Mouse (Mus musculus) liver, embryonic 14.5 days (tissue): ENCODE measurements around the gene Sars2. TPM values are rescaled to one million over a fixed set of nuclear protein-coding genes. Genes with fewer than 3 reads are reported as not detected.

Source experiments
- ATAC-seq: fragments of 200-750 bp; cut with Nextera tagmentation; 2 replicates; pipeline ENCODE4 v1.8.0; 2017; ENCODE audit warnings: moderate number of reproducible peaks, mild to moderate bottlenecking, moderate library complexity; ENCODE audit not compliant: insufficient read depth
- DNase-seq, 3 experiments: peaks; one replicate each; pipeline ENCODE4 v3.0.0-alpha.2; 2012 to 2013; ENCODE audit warnings: low read depth in 3 of 3, low spot score in 3 of 3
- H3K27ac ChIP-seq: fragments of 300-500 bp; sonication (generic); 2 replicates; pipeline ENCODE4 v1.5.1; 2014; ENCODE audit warnings: moderate library complexity, mild to moderate bottlenecking, control low read depth, inconsistent platforms
- H3K27me3 ChIP-seq: fragments of 300-500 bp; sonication (generic); 2 replicates; pipeline ENCODE4 v1.6.1; 2014; ENCODE audit warnings: mild to moderate bottlenecking, low read length, moderate library complexity; ENCODE audit not compliant: control insufficient read depth, insufficient read depth
- H3K36me3 ChIP-seq: fragments of 300-500 bp; sonication (generic); replicated peaks from 2 replicates; pipeline ENCODE4 v1.6.1; 2014; ENCODE audit warnings: low read depth; ENCODE audit not compliant: control insufficient read depth, insufficient read depth
- H3K4me1 ChIP-seq, 2 experiments: fragments of 200-500 bp in 1 of 2; fragments of 300-500 bp in 1 of 2; sonication (generic) in 1 of 2; replicated peaks; 2 replicates each; pipeline ENCODE4 v1.6.1; 2012 to 2014; ENCODE audit warnings: antibody characterized with exemption in 1 of 2, inconsistent platforms in 1 of 2, low read length in 1 of 2; ENCODE audit not compliant: control insufficient read depth in 2 of 2, insufficient read depth in 2 of 2
- H3K4me2 ChIP-seq: fragments of 300-500 bp; sonication (generic); 2 replicates; pipeline ENCODE4 v1.6.1; 2014; ENCODE audit warnings: low read depth, mild to moderate bottlenecking, control low read depth, moderate library complexity
- H3K4me3 ChIP-seq, 2 experiments: fragments of 200-500 bp in 1 of 2; fragments of 300-500 bp in 1 of 2; sonication (generic) in 1 of 2; 2 replicates each; pipeline ENCODE4 v1.5.1; 2012 to 2014; ENCODE audit warnings: low read depth in 2 of 2, low read length in 2 of 2, mild to moderate bottlenecking in 2 of 2, control low read depth in 1 of 2, inconsistent platforms in 1 of 2, moderate library complexity in 1 of 2; ENCODE audit not compliant: insufficient read depth in 1 of 2
- H3K9ac ChIP-seq: fragments of 300-500 bp; sonication (generic); replicated peaks from 2 replicates; pipeline ENCODE4 v1.6.1; 2014; ENCODE audit warnings: mild to moderate bottlenecking, control low read depth, moderate library complexity
- H3K9me3 ChIP-seq: fragments of 300-500 bp; sonication (generic); 2 replicates; pipeline ENCODE4 v1.6.1; 2016; ENCODE audit warnings: low read length, mixed read lengths; ENCODE audit not compliant: control insufficient read depth
- CTCF ChIP-seq: IDR thresholded peaks from 2 replicates; pipeline ENCODE4 v1.5.1; 2016; ENCODE audit warnings: antibody characterized with exemption, low read depth, control low read depth
- EP300 ChIP-seq: IDR thresholded peaks from 2 replicates; pipeline ENCODE4 v1.6.1; 2016; ENCODE audit warnings: antibody characterized with exemption, low read depth
- WGBS: fragments of 180-500 bp; shearing (Covaris S2); extraction: QIAGEN DNeasy Blood & Tissue Kit; methylation state at CpG from one replicate; pipeline ENCODE4 v1.1.7; 2014; ENCODE audit not compliant: insufficient replicate concordance; 5-methylcytosine and 5-hydroxymethylcytosine counted together
- polyA plus RNA-seq, 2 experiments: library from polyadenylated mRNA; depleted of rRNA in 1 of 2; stranded (reverse) in 1 of 2; unstranded in 1 of 2; fragments of >200 nt; fragmentation: Nextera tagmentation in 1 of 2; extraction: Ambion mirVana in 1 of 2; gene quantifications; 2 replicates each; pipeline versions ENCODE4 v1.2.1 to v1.2.3; 2012 to 2014

Gene Sars2
- polyA plus RNA-seq, 2 experiments, result 9.3 to 11.4 TPM

DNA sequence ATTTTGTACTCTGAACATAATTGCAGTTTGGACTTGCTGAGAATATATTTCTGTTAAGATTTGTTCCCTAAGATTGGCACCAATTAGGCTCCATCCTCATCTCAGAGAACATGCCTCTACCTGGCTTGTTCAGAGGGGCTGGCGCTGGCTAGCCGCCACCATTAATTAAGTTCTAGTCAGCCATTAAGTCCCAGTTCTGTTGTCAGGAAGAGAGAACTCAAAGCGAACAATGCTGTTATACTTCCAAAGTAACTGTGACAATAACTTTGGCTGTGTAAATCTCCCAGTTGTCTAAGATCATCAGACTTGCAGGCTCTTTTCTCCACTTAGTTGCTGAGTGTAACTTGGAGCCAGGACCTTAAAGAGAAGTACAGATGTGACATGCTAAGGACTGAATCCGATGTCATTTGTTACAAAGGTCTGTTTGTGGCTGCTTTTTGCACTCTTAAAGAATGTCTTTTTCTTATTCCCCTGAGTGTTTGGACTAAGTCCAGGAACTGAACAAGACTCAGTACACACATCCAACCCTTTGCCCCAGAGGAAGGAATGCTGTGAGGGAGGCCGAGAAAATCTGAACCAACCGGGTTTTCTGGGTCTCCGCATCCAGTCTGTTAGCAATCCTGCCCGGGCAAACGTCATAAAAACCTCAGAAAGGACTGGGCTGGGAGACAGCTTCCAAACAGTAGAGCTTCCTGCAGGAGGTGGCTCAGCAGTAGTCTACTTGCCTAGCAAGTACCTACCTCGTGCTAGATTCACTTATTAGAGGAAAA is 60.3 kb downstream of the Sars2 start:
- DNase-seq (no peak), ATAC-seq (no peak)
- 51% methylated on average over 10 of the region's 10 CpGs for WGBS
- TF ChIP-seq EP300, result no peak
- TF ChIP-seq CTCF, result no peak
- Histone ChIP-seq H3K27ac (no peak overlapping the region), H3K4me2 (no peak overlapping the region), H3K4me3 (no peak overlapping the region), H3K36me3 (no peaks in the 10 kb centered on the region), H3K4me1 (peaks cover 20 to 27% of the 10 kb centered on the region in 2 experiments), H3K9me3 (no peaks in the 10 kb centered on the region), H3K27me3 (no peaks in the 10 kb centered on the region), H3K9ac (no peak overlapping the region)

DNA sequence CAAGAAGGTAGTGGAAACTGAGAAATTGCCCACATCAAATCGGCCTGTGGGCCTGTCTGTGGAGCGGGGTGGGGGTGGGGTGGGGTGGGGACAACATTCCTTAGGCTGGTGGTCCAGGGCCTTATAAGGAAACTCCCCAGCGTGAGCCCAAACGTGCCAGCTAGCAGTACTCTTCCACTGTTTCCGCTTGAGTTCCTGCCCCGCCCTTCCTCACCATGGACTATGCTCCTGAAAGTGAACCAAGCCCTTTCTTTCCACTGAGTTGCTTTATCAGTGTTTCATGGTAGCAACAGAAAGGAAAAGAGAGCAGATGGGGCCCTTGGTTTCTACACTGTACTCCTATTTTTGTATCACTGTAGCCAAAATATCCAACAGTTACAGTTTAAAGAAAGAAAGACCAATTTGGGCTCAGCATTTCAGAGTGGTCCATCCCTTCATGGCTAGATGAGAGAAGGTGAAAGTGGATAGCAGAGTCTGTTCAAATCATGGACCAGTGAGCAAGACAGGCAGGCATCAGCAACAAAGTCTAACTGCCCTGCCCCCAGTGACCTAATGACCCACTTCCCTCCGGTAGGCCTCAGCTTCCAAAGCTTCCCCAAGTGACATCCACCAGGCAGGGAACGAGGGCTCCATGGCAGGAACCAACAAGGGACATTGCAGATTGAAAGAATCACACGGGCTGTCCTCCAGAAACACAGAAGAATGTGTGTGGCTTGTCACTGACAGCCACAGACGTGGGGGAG is 61.2 kb downstream of the Sars2 start:
- Histone ChIP-seq H3K9ac (no peak overlapping the region), H3K27ac (peak overlapping the region; percentile 0), H3K36me3 (no peaks in the 10 kb centered on the region), H3K27me3 (no peaks in the 10 kb centered on the region), H3K4me2 (peak overlapping the region; percentile 25), H3K4me1 (peaks cover 25 to 32% of the 10 kb centered on the region in 2 experiments), H3K9me3 (no peaks in the 10 kb centered on the region), H3K4me3 (no peak overlapping the region)
- 11% methylated on average over 10 of the region's 10 CpGs for WGBS
- no peak for DNase-seq
- no peak for TF ChIP-seq EP300
- TF ChIP-seq CTCF, result no peak
- peak; percentile 47; the same call in 1 of the 2 replicates for ATAC-seq

Other genes starting within 250 kb of the Sars2 start
- gene Ifnl2, start 231.5 kb upstream of the Sars2 start, polyA plus RNA-seq (2012; rRNA removed), result not detected in 2 replicates
- gene Ifnl2, start 231.5 kb upstream of the Sars2 start, polyA plus RNA-seq (2014; fragmentation: Nextera tagmentation; extraction: Ambion mirVana), result not detected in 2 replicates
- gene Ifnl3, start 219.2 kb upstream of the Sars2 start, polyA plus RNA-seq (2012; rRNA removed), result not detected in 2 replicates
- gene Ifnl3, start 219.2 kb upstream of the Sars2 start, polyA plus RNA-seq (2014; fragmentation: Nextera tagmentation; extraction: Ambion mirVana), result not detected in 2 replicates
- not detected in 2 replicates for gene Sycn, start 201.1 kb upstream of the Sars2 start, polyA plus RNA-seq (2012; rRNA removed)
- not detected in 2 replicates for gene Sycn, start 201.1 kb upstream of the Sars2 start, polyA plus RNA-seq (2014; fragmentation: Nextera tagmentation; extraction: Ambion mirVana)
- 0.05 TPM in 1 of 2 replicates, not detected in the other for gene Nccrp1, start 194.7 kb upstream of the Sars2 start, polyA plus RNA-seq (2012; rRNA removed)
- gene Nccrp1, start 194.7 kb upstream of the Sars2 start, polyA plus RNA-seq (2014; fragmentation: Nextera tagmentation; extraction: Ambion mirVana), result not detected in 2 replicates
- gene Samd4b, start 143.8 kb upstream of the Sars2 start, polyA plus RNA-seq (2012; rRNA removed), result 12.0 and 14.2 TPM in 2 replicates
- 4.5 and 5.9 TPM in 2 replicates for gene Samd4b, start 143.8 kb upstream of the Sars2 start, polyA plus RNA-seq (2014; fragmentation: Nextera tagmentation; extraction: Ambion mirVana)
- 11.5 and 12.3 TPM in 2 replicates for gene Pak4, start 143.8 kb upstream of the Sars2 start, polyA plus RNA-seq (2012; rRNA removed)
- gene Pak4, start 143.8 kb upstream of the Sars2 start, polyA plus RNA-seq (2014; fragmentation: Nextera tagmentation; extraction: Ambion mirVana), result 8.5 and 8.6 TPM in 2 replicates
- not detected in 2 replicates for gene Acp7, start 110.7 kb upstream of the Sars2 start, polyA plus RNA-seq (2012; rRNA removed)
- not detected in 2 replicates for gene Acp7, start 110.7 kb upstream of the Sars2 start, polyA plus RNA-seq (2014; fragmentation: Nextera tagmentation; extraction: Ambion mirVana)
- gene Fbxo27, start 49.1 kb upstream of the Sars2 start, polyA plus RNA-seq (2012; rRNA removed), result 0.37 and 0.55 TPM in 2 replicates
- 0.09 and 0.15 TPM in 2 replicates for gene Fbxo27, start 49.1 kb upstream of the Sars2 start, polyA plus RNA-seq (2014; fragmentation: Nextera tagmentation; extraction: Ambion mirVana)
- 0.68 and 0.76 TPM in 2 replicates for gene Fbxo17, start 25.2 kb upstream of the Sars2 start, polyA plus RNA-seq (2012; rRNA removed)
- 0.61 and 0.93 TPM in 2 replicates for gene Fbxo17, start 25.2 kb upstream of the Sars2 start, polyA plus RNA-seq (2014; fragmentation: Nextera tagmentation; extraction: Ambion mirVana)
- gene Mrps12, start 172 bp upstream of the Sars2 start, polyA plus RNA-seq (2012; rRNA removed), result 46.2 and 50.2 TPM in 2 replicates
- 82.5 and 91.0 TPM in 2 replicates for gene Mrps12, start 172 bp upstream of the Sars2 start, polyA plus RNA-seq (2014; fragmentation: Nextera tagmentation; extraction: Ambion mirVana)
- not detected in 2 replicates for gene Ccer2, start 14.2 kb downstream of the Sars2 start, polyA plus RNA-seq (2012; rRNA removed)
- not detected in 2 replicates for gene Ccer2, start 14.2 kb downstream of the Sars2 start, polyA plus RNA-seq (2014; fragmentation: Nextera tagmentation; extraction: Ambion mirVana)
- 18.5 and 18.7 TPM in 2 replicates for gene Sirt2, start 24.7 kb downstream of the Sars2 start, polyA plus RNA-seq (2012; rRNA removed)
- 21.3 and 24.2 TPM in 2 replicates for gene Sirt2, start 24.7 kb downstream of the Sars2 start, polyA plus RNA-seq (2014; fragmentation: Nextera tagmentation; extraction: Ambion mirVana)
- 15.0 and 19.7 TPM in 2 replicates for gene Nfkbib, start 25.5 kb downstream of the Sars2 start, polyA plus RNA-seq (2012; rRNA removed)
- 27.0 and 29.6 TPM in 2 replicates for gene Nfkbib, start 25.5 kb downstream of the Sars2 start, polyA plus RNA-seq (2014; fragmentation: Nextera tagmentation; extraction: Ambion mirVana)
- gene Rinl, start 47.0 kb downstream of the Sars2 start, polyA plus RNA-seq (2012; rRNA removed), result 4.3 and 4.7 TPM in 2 replicates
- gene Rinl, start 47.0 kb downstream of the Sars2 start, polyA plus RNA-seq (2014; fragmentation: Nextera tagmentation; extraction: Ambion mirVana), result 4.0 and 4.8 TPM in 2 replicates
- 110 and 138 TPM in 2 replicates for gene Hnrnpl, start 66.5 kb downstream of the Sars2 start, polyA plus RNA-seq (2012; rRNA removed)
- 83.1 and 91.3 TPM in 2 replicates for gene Hnrnpl, start 66.5 kb downstream of the Sars2 start, polyA plus RNA-seq (2014; fragmentation: Nextera tagmentation; extraction: Ambion mirVana)
- gene Ech1, start 83.2 kb downstream of the Sars2 start, polyA plus RNA-seq (2012; rRNA removed), result 62.4 and 62.7 TPM in 2 replicates
- 92.5 and 97.4 TPM in 2 replicates for gene Ech1, start 83.2 kb downstream of the Sars2 start, polyA plus RNA-seq (2014; fragmentation: Nextera tagmentation; extraction: Ambion mirVana)
- 2.3 and 3.3 TPM in 2 replicates for gene Lgals4, start 91.9 kb downstream of the Sars2 start, polyA plus RNA-seq (2012; rRNA removed)
- 0.98 and 1.1 TPM in 2 replicates for gene Lgals4, start 91.9 kb downstream of the Sars2 start, polyA plus RNA-seq (2014; fragmentation: Nextera tagmentation; extraction: Ambion mirVana)
- 0.09 and 0.42 TPM in 2 replicates for gene Lgals7, start 121.9 kb downstream of the Sars2 start, polyA plus RNA-seq (2012; rRNA removed)
- 0.40 TPM in 1 of 2 replicates, not detected in the other for gene Lgals7, start 121.9 kb downstream of the Sars2 start, polyA plus RNA-seq (2014; fragmentation: Nextera tagmentation; extraction: Ambion mirVana)
- 0.01 and 0.02 TPM in 2 replicates for gene Capn12, start 139.4 kb downstream of the Sars2 start, polyA plus RNA-seq (2012; rRNA removed)
- gene Capn12, start 139.4 kb downstream of the Sars2 start, polyA plus RNA-seq (2014; fragmentation: Nextera tagmentation; extraction: Ambion mirVana), result 0.15 and 0.19 TPM in 2 replicates
- gene Actn4, start 220.3 kb downstream of the Sars2 start, polyA plus RNA-seq (2012; rRNA removed), result 80.4 and 86.2 TPM in 2 replicates
- 94.5 and 105 TPM in 2 replicates for gene Actn4, start 220.3 kb downstream of the Sars2 start, polyA plus RNA-seq (2014; fragmentation: Nextera tagmentation; extraction: Ambion mirVana)
- 281 and 283 TPM in 2 replicates for gene Eif3k, start 239.9 kb downstream of the Sars2 start, polyA plus RNA-seq (2012; rRNA removed)
- 283 and 288 TPM in 2 replicates for gene Eif3k, start 239.9 kb downstream of the Sars2 start, polyA plus RNA-seq (2014; fragmentation: Nextera tagmentation; extraction: Ambion mirVana)
- gene Map4k1, start 240.1 kb downstream of the Sars2 start, polyA plus RNA-seq (2012; rRNA removed), result 16.7 and 17.3 TPM in 2 replicates
- 24.9 and 27.4 TPM in 2 replicates for gene Map4k1, start 240.1 kb downstream of the Sars2 start, polyA plus RNA-seq (2014; fragmentation: Nextera tagmentation; extraction: Ambion mirVana)